8 mouse cellular contexts compared by ENCODE assay signal in genomic region chr2:49452451-49453081, GRCm38 (mm10). TPM values are rescaled to one million over a fixed set of nuclear protein-coding genes. Genes with fewer than 3 reads are reported as not detected.
DNase-seq lines count a peak whose midpoint lies in the region; ATAC-seq and TF ChIP-seq lines count a peak whose summit lies in the region.

No protein-coding gene starts in this region.

- no peak for TF ChIP-seq CTCF in C2C12 (IDR thresholded peaks at IDR 0.05; ENCODE audit: control insufficient read depth, insufficient read depth, insufficient read length)
- no peak for TF ChIP-seq CTCF in embryonic fibroblast, embryonic 13.5 days (IDR thresholded peaks at IDR 0.05; ENCODE audit: borderline replicate concordance, insufficient read depth, low read length)
- TF ChIP-seq CTCF in midbrain, postnatal 0 days (IDR thresholded peaks at IDR 0.05), result no peak

- H3K36me3 ChIP-seq in C2C12 (ENCODE audit: control insufficient read depth, insufficient read depth), result no peaks in the 10 kb centered on the region
- no peaks in the 10 kb centered on the region for H3K36me3 ChIP-seq in kidney, embryonic 14.5 days (ENCODE audit: control insufficient read depth, insufficient read depth, low read length)
- H3K36me3 ChIP-seq in limb, embryonic 15.5 days, result no peaks in the 10 kb centered on the region
- H3K36me3 ChIP-seq in midbrain, postnatal 0 days (ENCODE audit: insufficient read depth, low read length), result no peaks in the 10 kb centered on the region

- H3K79me3 ChIP-seq in C2C12 (ENCODE audit: low read depth), result peaks cover 52% of the 10 kb centered on the region

- no peak for TF ChIP-seq POLR2A in embryonic fibroblast, embryonic 13.5 days (IDR thresholded peaks at IDR 0.05; ENCODE audit: low read depth, low read length)

- H3ac ChIP-seq in C2C12 (ENCODE audit: control insufficient read depth, insufficient read length, low read depth), result peak overlapping the region; percentile 53

- H3K9me3 ChIP-seq in kidney, embryonic 14.5 days (ENCODE audit: control insufficient read depth, low read length), result no peaks in the 10 kb centered on the region
- no peaks in the 10 kb centered on the region for H3K9me3 ChIP-seq in limb, embryonic 15.5 days
- H3K9me3 ChIP-seq in midbrain, postnatal 0 days (ENCODE audit: low read length), result no peaks in the 10 kb centered on the region

- peak overlapping the region; percentile 98 for H3K9ac ChIP-seq in kidney, embryonic 14.5 days (ENCODE audit: low read depth, low read length)
- H3K9ac ChIP-seq in limb, embryonic 15.5 days, result peak overlapping the region; percentile 81
- H3K9ac ChIP-seq in midbrain, postnatal 0 days (replicated peaks; ENCODE audit: low read length, poor library complexity, severe bottlenecking), result peak overlapping the region; percentile 89

- peaks cover 6% of the 10 kb centered on the region; the same call in 1 of the 2 replicates for H3K4me1 ChIP-seq in embryonic fibroblast, embryonic 13.5 days (ENCODE audit: control insufficient read depth, insufficient read depth, low read length)
- no peaks in the 10 kb centered on the region for H3K4me1 ChIP-seq in kidney, embryonic 14.5 days (ENCODE audit: control insufficient read depth, insufficient read depth, low read length)
- peaks cover 5% of the 10 kb centered on the region for H3K4me1 ChIP-seq in limb, embryonic 15.5 days
- H3K4me1 ChIP-seq in midbrain, postnatal 0 days (ENCODE audit: insufficient read depth, low read length), result no peaks in the 10 kb centered on the region

- peak; percentile 97 for DNase-seq in brain, adult 2 months (ENCODE audit: low read depth, low spot score)
- DNase-seq in heart, adult 9 months (ENCODE audit: low spot score in 2 of 2), result peak; percentile 81 to 89
- peak; percentile 93 for DNase-seq in midbrain, postnatal 0 days (ENCODE audit: low spot score)
- DNase-seq in spleen, postnatal 10 days (ENCODE audit: low spot score in 2 of 2), result peak; percentile 50 to 65

- ATAC-seq in kidney, embryonic 14.5 days (ENCODE audit: low FRiP score, low TSS enrichment), result peak; percentile 32
- ATAC-seq in limb, embryonic 15.5 days (ENCODE audit: insufficient number of reproducible peaks, low FRiP score, low TSS enrichment, low read depth), result peak; percentile 61
- peak; percentile 57; the same call in 1 of the 2 replicates for ATAC-seq in midbrain, postnatal 0 days (ENCODE audit: low FRiP score)

- H3K4me2 ChIP-seq in kidney, embryonic 14.5 days (replicated peaks; ENCODE audit: low read depth, low read length), result peak overlapping the region; percentile 77
- H3K4me2 ChIP-seq in limb, embryonic 15.5 days, result peak overlapping the region; percentile 83
- H3K4me2 ChIP-seq in midbrain, postnatal 0 days (ENCODE audit: low read depth, low read length, poor library complexity, severe bottlenecking), result peak overlapping the region; percentile 87

- 1% methylated on average over 37 of the region's 37 CpGs for WGBS in kidney, embryonic 14.5 days
- under 1% methylated on average over 37 of the region's 37 CpGs for whole genome bisulfite sequencing in limb, embryonic 15.5 days
- WGBS in midbrain, postnatal 0 days, result 1% methylated on average over 37 of the region's 37 CpGs

- H3K27me3 ChIP-seq in C2C12 (ENCODE audit: control insufficient read depth, insufficient read depth, insufficient read length), result no peaks in the 10 kb centered on the region
- no peaks in the 10 kb centered on the region for H3K27me3 ChIP-seq in kidney, embryonic 14.5 days (ENCODE audit: control insufficient read depth, insufficient read depth, low read length)
- H3K27me3 ChIP-seq in limb, embryonic 15.5 days, result no peaks in the 10 kb centered on the region
- no peaks in the 10 kb centered on the region for H3K27me3 ChIP-seq in midbrain, postnatal 0 days (ENCODE audit: insufficient read depth, low read length)

- no peak overlapping the region for H3K27ac ChIP-seq in embryonic fibroblast, embryonic 13.5 days (ENCODE audit: insufficient read depth, low read length)
- peak overlapping the region; percentile 99; the same call in 1 of the 2 replicates for H3K27ac ChIP-seq in kidney, embryonic 14.5 days (ENCODE audit: low read depth, low read length)
- peak overlapping the region; percentile 98 for H3K27ac ChIP-seq in limb, embryonic 15.5 days
- H3K27ac ChIP-seq in midbrain, postnatal 0 days (ENCODE audit: low read depth, low read length), result peak overlapping the region; percentile 98

- H3K4me3 ChIP-seq in C2C12 (ENCODE audit: insufficient read depth, poor library complexity, severe bottlenecking), result peak overlapping the region; percentile 89
- peak overlapping the region; percentile 92 for H3K4me3 ChIP-seq in embryonic fibroblast, embryonic 13.5 days (ENCODE audit: insufficient read depth, low read length)
- H3K4me3 ChIP-seq in kidney, embryonic 14.5 days (ENCODE audit: low read length), result peak overlapping the region; percentile 96
- peak overlapping the region; percentile 94 for H3K4me3 ChIP-seq in limb, embryonic 15.5 days
- H3K4me3 ChIP-seq in midbrain, postnatal 0 days (ENCODE audit: low read depth, low read length), result peak overlapping the region; percentile 83

- peaks cover 56% of the 10 kb centered on the region for H3K79me2 ChIP-seq in C2C12 (ENCODE audit: control insufficient read depth, insufficient read depth)

TF ChIP-seq in C2C12, 6 proteins besides CTCF, POLR2A, EP300 and RAD21:
- TF ChIP-seq CEBPB (IDR thresholded peaks at IDR 0.05; ENCODE audit: low read depth) (no peak), MAX (IDR thresholded peaks at IDR 0.05) (no peak), MYOD1 (IDR thresholded peaks at IDR 0.05; ENCODE audit: control insufficient read depth, insufficient read length, low read depth) (no peak), USF1 (IDR thresholded peaks at IDR 0.05; ENCODE audit: low read depth) (no peak), FOSL1 (IDR thresholded peaks at IDR 0.05; ENCODE audit: insufficient read depth, low read length, poor library complexity, severe bottlenecking) (no peak), MYOG (IDR thresholded peaks at IDR 0.05; ENCODE audit: control insufficient read depth, extremely low read depth, insufficient read length) (no peak)

RNA-seq across cellular contexts. Expression of gene Epc2, which starts 1.3 kb away (rescaled TPM):
- 5.3 TPM for polyA plus RNA-seq in C2C12 (2012; fragmentation: generic; extraction: Trizol)
- 30.4 and 33.5 TPM in 2 replicates for polyA plus RNA-seq in embryonic fibroblast, embryonic 13.5 days (2011; ENCODE audit: insufficient read length, low read depth, missing spikeins)
- polyA plus RNA-seq in kidney, embryonic 14.5 days (2014; fragmentation: Nextera tagmentation; extraction: Ambion mirVana), result 9.0 and 12.8 TPM in 2 replicates
- polyA plus RNA-seq in limb, embryonic 15.5 days (2015; fragmentation: Nextera tagmentation; extraction: Ambion mirVana), result 5.9 and 6.2 TPM in 2 replicates
- 40.2 and 43.4 TPM in 2 replicates for total RNA-seq in midbrain, postnatal 0 days (2014; rRNA removed)
- 8.5 and 9.0 TPM in 2 replicates for polyA plus RNA-seq in midbrain, postnatal 0 days (2015; fragmentation: Nextera tagmentation; extraction: Ambion mirVana)
